Mouse (Mus musculus) forebrain, postnatal 0 days (tissue): ENCODE data around the gene Shkbp1. TPM values are rescaled to one million over a fixed set of nuclear protein-coding genes. Genes with fewer than 3 reads are reported as not detected.
A peak's percentile ranks its signal among the peaks of the same experiment; 100 is the strongest.

Source experiments
- ATAC-seq: fragments of 200-750 bp; cut with Nextera tagmentation; 2 replicates; pipeline ENCODE4 v1.8.0; 2017; ENCODE audit warnings: mild to moderate bottlenecking, moderate library complexity
- DNase-seq: peaks from one replicate; pipeline ENCODE4 v3.0.0-alpha.2; 2015
- H3K27ac ChIP-seq: fragments of 300-500 bp; sonication (generic); 2 replicates; pipeline ENCODE4 v1.5.1; 2014; ENCODE audit warnings: low read depth, mild to moderate bottlenecking, antibody characterized with exemption, low read length, moderate library complexity, mixed read lengths
- H3K27me3 ChIP-seq: fragments of 300-500 bp; sonication (generic); 2 replicates; pipeline ENCODE4 v1.6.1; 2014; ENCODE audit warnings: mild to moderate bottlenecking, low read length, mixed read lengths; ENCODE audit not compliant: insufficient read depth
- H3K36me3 ChIP-seq: fragments of 300-500 bp; sonication (generic); 2 replicates; pipeline ENCODE4 v1.6.1; 2014; ENCODE audit warnings: mild to moderate bottlenecking, moderate library complexity; ENCODE audit not compliant: insufficient read depth
- H3K4me1 ChIP-seq: fragments of 300-500 bp; sonication (generic); 2 replicates; pipeline ENCODE4 v1.6.1; 2014; ENCODE audit warnings: antibody characterized with exemption; ENCODE audit not compliant: insufficient read depth
- H3K4me2 ChIP-seq: fragments of 300-500 bp; sonication (generic); 2 replicates; pipeline ENCODE4 v1.6.1; 2014; ENCODE audit warnings: low read depth, mild to moderate bottlenecking, moderate library complexity
- H3K4me3 ChIP-seq: fragments of 300-500 bp; sonication (generic); 2 replicates; pipeline ENCODE4 v1.5.1; 2014; ENCODE audit warnings: low read depth, low read length, mixed read lengths
- H3K9ac ChIP-seq: fragments of 300-500 bp; sonication (generic); 2 replicates; pipeline ENCODE4 v1.6.1; 2014; ENCODE audit warnings: mild to moderate bottlenecking
- H3K9me3 ChIP-seq: fragments of 300-500 bp; sonication (generic); 2 replicates; pipeline ENCODE4 v1.6.1; 2016; ENCODE audit warnings: low read length
- CTCF ChIP-seq: sonication (generic); IDR thresholded peaks from 2 replicates; pipeline ENCODE4 v1.5.1; 2016; ENCODE audit warnings: antibody characterized with exemption, control low read depth, low read depth
- WGBS: fragments of 180-500 bp; shearing (Covaris S2); extraction: QIAGEN DNeasy Blood & Tissue Kit; methylation state at CpG from one replicate; pipeline ENCODE4 v1.1.7; 2014; 5-methylcytosine and 5-hydroxymethylcytosine counted together
- polyA plus RNA-seq: library from polyadenylated mRNA; unstranded; fragments of >200 nt; fragmentation: Nextera tagmentation; extraction: Ambion mirVana; gene quantifications from 2 replicates; pipeline ENCODE4 v1.2.1, GENCODE M21; 2015
- total RNA-seq: library from RNA; depleted of rRNA; stranded (reverse); fragments of >200 nt; gene quantifications from 2 replicates; pipeline ENCODE4 v1.2.3, GENCODE M21; 2014

Shkbp1 gene
- total and polyA plus RNA-seq, 2 experiments from 2014 or later = 30.2 to 33.1 TPM

DNA sequence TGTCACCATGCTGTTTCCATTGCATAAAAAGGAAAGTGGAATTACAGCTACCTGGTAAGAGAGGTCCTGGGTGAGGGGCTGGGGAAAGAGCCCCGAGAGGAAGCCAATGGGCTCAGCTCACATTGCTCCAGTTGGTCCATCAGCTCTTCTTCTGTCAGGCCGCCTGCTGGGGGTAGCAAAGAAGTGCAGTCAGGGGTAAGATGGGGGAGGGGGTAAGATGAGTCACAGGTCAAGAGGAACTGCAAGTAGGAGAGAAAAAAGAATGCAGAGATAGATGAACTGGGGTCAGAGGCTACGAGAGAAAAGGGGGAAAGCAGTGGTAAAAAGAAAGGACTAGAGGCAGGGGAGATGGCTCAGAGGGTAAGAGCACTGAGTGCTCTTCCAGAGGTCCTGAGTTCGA lies 13.2 kb downstream of the Shkbp1 start:
- 46% methylated on average over 4 of the region's 4 CpGs for WGBS
- peak; percentile 35 for TF ChIP-seq CTCF

DNA sequence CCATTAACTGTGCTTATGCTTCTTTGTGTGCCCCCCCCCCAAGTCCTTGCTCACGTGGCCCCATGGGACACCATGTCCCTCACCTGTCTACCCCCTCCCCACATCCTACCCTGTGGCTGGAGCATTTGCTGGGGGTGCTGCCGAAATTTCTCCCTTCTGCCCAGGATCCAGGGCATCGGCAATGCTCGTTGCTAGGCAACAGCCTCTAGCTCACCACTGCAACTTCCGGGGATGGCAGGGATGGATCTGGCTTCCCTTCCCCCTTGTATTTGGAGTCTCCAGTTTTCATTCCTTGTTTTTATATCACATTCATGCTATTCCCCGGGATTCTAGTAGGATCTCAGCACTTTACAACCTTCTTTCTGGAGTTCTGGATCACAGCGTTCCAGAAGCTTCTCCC lies 16.3 kb downstream of the Shkbp1 start:
- peaks cover 18% of the 10 kb centered on the region; the same call in 1 of the 2 replicates for H3K4me1 ChIP-seq
- no peaks in the 10 kb centered on the region for H3K9me3 ChIP-seq
- peak; percentile 83 for DNase-seq
- H3K4me3 ChIP-seq = peak overlapping the region; percentile 29
- TF ChIP-seq CTCF = no peak
- peak overlapping the region; percentile 45 for H3K9ac ChIP-seq
- peak overlapping the region; percentile 48 for H3K4me2 ChIP-seq
- peaks cover 22% of the 10 kb centered on the region for H3K36me3 ChIP-seq
- 18% methylated on average over 7 of the region's 7 CpGs for WGBS
- peaks cover 13% of the 10 kb centered on the region for H3K27me3 ChIP-seq
- ATAC-seq = peak; percentile 80
- peak overlapping the region; percentile 73 for H3K27ac ChIP-seq

More for the DNA sequence above, 13.2 kb downstream of the Shkbp1 start:
- H3K4me3 ChIP-seq = no peak overlapping the region
- no peaks in the 10 kb centered on the region for H3K9me3 ChIP-seq
- H3K4me2 ChIP-seq = no peak overlapping the region
- H3K9ac ChIP-seq = no peak overlapping the region
- peaks cover 7% of the 10 kb centered on the region; the same call in 1 of the 2 replicates for H3K4me1 ChIP-seq
- H3K36me3 ChIP-seq = peaks cover 41% of the 10 kb centered on the region
- no peak for ATAC-seq
- 0 out of 2 replicates have a peak, but pooled peaks cover 1% of the 10 kb centered on the region for H3K27me3 ChIP-seq
- no peak for DNase-seq
- H3K27ac ChIP-seq = no peak overlapping the region

DNA sequence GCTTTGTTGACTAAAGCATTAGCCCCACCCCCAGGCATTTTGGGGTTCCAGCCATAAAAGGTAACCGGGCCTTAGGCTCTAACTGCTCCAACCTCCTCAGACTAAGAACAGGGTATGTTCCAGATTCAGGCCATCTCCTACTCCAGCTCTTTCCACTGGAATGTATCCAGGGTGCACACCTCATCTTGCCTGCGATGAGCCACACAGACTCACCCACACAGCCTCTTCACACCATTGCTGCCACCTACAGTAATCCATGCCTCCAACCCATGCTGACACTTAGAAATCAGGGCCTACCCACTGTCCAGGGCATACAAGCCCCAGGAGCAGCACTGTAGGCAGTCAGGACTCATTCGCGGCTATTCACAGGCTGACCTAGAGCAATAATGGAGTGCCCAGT lies 16.7 kb downstream of the Shkbp1 start:
- 49% methylated on average over 4 of the region's 4 CpGs for WGBS
- Histone ChIP-seq H3K9me3 (no peaks in the 10 kb centered on the region), H3K4me1 (peaks cover 18% of the 10 kb centered on the region; the same call in 1 of the 2 replicates), H3K4me3 (peak overlapping the region; percentile 29), H3K9ac (peak overlapping the region; percentile 45), H3K36me3 (peaks cover 19% of the 10 kb centered on the region), H3K4me2 (peak overlapping the region; percentile 48), H3K27ac (peak overlapping the region; percentile 73), H3K27me3 (peaks cover 17% of the 10 kb centered on the region)
- DNase-seq (peak; percentile 42), ATAC-seq (peak; percentile 26)
- TF ChIP-seq CTCF = no peak

DNA sequence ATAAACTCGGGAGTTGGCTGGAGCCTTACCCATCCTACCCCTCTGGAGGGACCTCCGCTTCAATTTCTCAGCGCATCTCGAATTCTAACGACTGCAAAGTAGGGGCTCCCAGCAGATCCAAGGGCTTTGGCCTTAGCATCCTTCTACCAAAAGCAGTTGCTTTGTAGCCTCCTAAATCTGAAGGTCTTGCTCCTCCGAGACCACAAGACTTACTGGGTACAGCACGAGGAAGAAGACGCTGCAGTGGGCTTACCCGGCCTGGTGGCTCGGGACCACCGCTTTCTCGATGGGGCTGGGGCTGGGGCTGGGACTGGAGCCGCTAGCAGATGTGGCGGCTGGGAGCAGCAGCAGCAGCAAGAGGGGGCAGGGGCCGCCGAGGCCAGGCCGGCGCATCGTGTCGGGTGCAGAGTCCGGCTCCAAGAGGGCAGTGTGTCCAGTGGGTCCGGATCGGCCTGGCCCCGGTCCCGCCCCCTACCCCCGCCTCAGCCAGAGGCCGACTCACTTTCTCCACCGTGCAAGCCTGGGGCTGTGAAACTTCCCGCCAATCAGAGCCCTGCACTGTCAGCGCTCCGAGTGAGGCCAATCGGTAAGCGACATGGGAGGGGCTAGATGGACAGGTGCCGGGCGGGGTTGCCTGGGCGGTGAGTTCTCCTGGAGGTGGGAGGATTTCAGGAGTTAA lies 18.5 kb downstream of the Shkbp1 start, which contains the start of gene Ltbp4:
Gene Ltbp4 (minus strand): TSS at position 518 of the 679 bp plus-strand sequence.
- Histone ChIP-seq H3K27me3 (peaks cover 28% of the 10 kb centered on the region), H3K4me3 (peak within 1 kb of the TSS; percentile 25), H3K4me1 (peaks cover 18% of the 10 kb centered on the region; the same call in 1 of the 2 replicates), H3K9ac (peak within 1 kb of the TSS; percentile 28), H3K36me3 (peaks cover 9% of the 10 kb centered on the region; the same call in 1 of the 2 replicates), H3K9me3 (no peaks in the 10 kb centered on the region), H3K27ac (no peak within 1 kb of the TSS), H3K4me2 (peak within 1 kb of the TSS; percentile 48)
- 5% methylated on average over 36 of the region's 36 CpGs for WGBS
- no peak for TF ChIP-seq CTCF
- no peak for ATAC-seq
- DNase-seq = no peak

DNA sequence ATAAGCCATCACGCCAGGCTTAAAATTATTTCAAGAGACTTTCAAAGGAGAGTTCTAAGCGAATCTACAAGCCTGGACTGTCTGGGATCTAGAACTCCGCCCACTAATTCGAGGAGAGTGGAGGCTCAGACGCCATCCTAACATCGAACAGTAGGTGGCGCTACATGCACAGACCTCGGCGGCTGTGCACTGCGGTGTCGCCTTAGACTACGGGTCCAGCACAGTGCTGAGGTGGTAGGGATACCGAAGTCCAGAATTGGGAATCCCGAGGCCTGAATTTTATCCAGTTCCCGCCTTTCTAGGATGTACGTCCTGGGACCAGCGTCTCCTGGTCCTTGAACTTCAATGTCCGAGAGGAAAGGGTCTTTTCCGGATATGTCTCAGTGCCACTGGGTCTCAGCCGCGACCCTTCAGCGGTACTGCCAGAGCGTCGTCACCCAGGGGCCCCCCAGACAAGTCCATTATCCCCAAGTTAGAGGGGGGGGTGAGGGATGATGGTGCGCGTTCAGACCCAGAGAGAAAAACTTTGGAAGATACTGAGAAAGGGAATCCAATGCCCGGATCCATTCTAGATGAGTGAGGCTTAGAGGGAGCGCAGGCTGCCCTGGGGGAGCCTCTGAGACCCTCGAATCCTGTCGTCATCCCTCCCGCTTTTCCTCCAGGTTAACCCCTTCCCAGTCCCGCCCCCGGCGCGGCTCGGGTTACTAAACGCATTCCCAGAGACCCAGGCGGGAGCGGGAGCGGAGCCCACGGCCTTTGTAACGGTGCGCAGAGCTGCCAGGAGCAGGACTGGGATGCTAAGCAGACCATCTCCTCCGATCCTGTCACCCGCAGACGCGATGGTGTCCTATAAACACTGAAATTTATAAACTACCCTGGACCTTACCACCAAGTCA lies 19.6 kb downstream of the Shkbp1 start:
- WGBS = 4% methylated on average over 47 of the region's 47 CpGs
- H3K4me1 ChIP-seq = peaks cover 18% of the 10 kb centered on the region; the same call in 1 of the 2 replicates
- H3K36me3 ChIP-seq = no peaks in the 10 kb centered on the region
- H3K27ac ChIP-seq = no peak overlapping the region
- DNase-seq (peak; percentile 94), ATAC-seq (peak; percentile 86)
- peaks cover 39% of the 10 kb centered on the region for H3K27me3 ChIP-seq
- peak overlapping the region; percentile 48 for H3K4me2 ChIP-seq
- peak overlapping the region; percentile 25 for H3K4me3 ChIP-seq
- peak overlapping the region; percentile 28; the same call in 1 of the 2 replicates for H3K9ac ChIP-seq
- peak; percentile 98 for TF ChIP-seq CTCF
- H3K9me3 ChIP-seq = no peaks in the 10 kb centered on the region

DNA sequence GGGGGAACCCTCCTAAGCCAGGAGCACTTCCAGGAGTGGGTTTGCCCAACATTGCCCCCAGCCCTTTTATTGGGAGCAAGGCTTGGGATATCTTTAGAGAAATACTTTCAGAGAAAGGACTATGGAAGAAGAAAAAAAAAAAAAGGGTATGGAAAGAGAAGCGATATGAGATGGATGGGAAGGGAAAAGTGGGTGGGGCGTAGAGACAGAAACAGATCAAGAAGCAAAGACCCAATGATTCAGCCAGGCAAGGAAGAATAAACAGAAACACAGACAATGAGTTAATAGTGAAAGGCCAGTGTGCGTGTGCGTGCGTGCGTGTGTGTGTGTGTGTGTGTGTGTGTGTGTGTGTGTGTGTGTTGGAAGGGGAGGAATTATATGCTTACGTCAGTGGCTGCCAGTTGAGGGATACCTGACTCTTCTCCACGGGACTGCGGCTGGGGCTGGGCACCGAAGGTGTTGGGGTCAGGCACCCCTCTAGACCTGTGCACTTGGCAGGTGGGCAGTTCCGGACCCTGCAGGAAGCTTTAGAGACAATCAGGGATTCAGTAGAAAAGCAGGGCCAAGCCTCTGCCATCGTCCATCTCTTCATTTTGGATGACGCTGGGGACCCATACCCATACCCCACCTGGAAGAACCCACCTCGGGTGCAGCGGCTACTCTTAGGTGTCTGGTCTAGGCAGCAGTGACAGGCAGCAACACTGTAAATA lies 20.7 kb downstream of the Shkbp1 start:
- ATAC-seq (no peak), DNase-seq (no peak)
- Histone ChIP-seq H3K9ac (no peak overlapping the region), H3K4me3 (no peak overlapping the region), H3K36me3 (no peaks in the 10 kb centered on the region), H3K4me2 (no peak overlapping the region), H3K27me3 (peaks cover 49% of the 10 kb centered on the region), H3K4me1 (peaks cover 24% of the 10 kb centered on the region; the same call in 1 of the 2 replicates), H3K27ac (no peak overlapping the region), H3K9me3 (no peaks in the 10 kb centered on the region)
- no peak for TF ChIP-seq CTCF
- 69% methylated on average over 15 of the region's 15 CpGs for WGBS
